Mouse (Mus musculus) spleen, adult 2 months (tissue): ENCODE measurements around the gene Lnx2.

Experiments used
- CTCF ChIP-seq: fragments of 200-500 bp; IDR thresholded peaks from 2 replicates; pipeline ENCODE4 v1.5.1; 2011; ENCODE audit warnings: mild to moderate bottlenecking, inconsistent platforms; ENCODE audit not compliant: insufficient read depth, insufficient read length, insufficient replicate concordance; ENCODE audit errors: extremely low read depth
- POLR2A ChIP-seq: fragments of 200-500 bp; IDR thresholded peaks from 2 replicates; pipeline ENCODE4 v1.6.1; 2011; ENCODE audit warnings: low read depth, low read length, inconsistent platforms

DNA sequence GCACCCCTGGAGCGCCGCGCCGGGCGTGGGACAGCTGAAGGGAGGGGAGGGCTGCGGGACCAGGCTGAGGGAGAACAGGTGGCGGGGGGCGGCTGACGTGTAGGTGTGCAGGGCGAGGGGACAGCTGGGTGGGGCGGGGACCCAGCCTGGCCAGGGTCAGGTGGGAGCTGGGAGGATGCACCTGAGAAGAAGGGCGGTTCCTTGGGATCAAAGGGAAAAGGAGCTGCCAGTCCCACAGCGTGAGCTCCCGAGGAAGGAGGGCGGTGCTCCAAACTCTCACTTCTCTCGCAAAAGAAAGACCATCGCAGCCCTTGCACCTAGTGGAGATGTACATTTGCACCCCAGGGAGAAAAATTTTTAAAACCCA is 396 bp upstream of the Lnx2 start, which contains the start of gene Polr1d:
- no peak for TF ChIP-seq POLR2A
- no peak for TF ChIP-seq CTCF
